Mouse (Mus musculus) cerebellum, postnatal 14 days (tissue): ENCODE results near the gene Taf6l.

Experiments used
- DNase-seq, 2 experiments: peaks; one replicate each; pipeline ENCODE4 v3.0.0; 2021; ENCODE audit warnings: mixed read lengths in 2 of 2

The Taf6l gene

GRCm38 (mm10) chr19:8786008-8786781 is at the start of gene Taf6l:
Taf6l (minus strand) TSS chr19:8786417.
- peak; percentile 90 to 92 for DNase-seq

- DNase-seq, result no peak
Observed at GRCm38 (mm10) chr19:8832971-8833370, 46.8 kb upstream of the Taf6l start.

GRCm38 (mm10) chr19:8831262-8831661 is 45.0 kb upstream of the Taf6l start:
- peak in 1 of 2 experiments; percentile 44 for DNase-seq

- DNase-seq, result peak in 1 of 2 experiments; percentile 47
Observed at GRCm38 (mm10) chr19:8830664-8831063, 44.4 kb upstream of the Taf6l start.

GRCm38 (mm10) chr19:8829660-8830059 is 43.4 kb upstream of the Taf6l start, which contains the start of gene AC129217.1:
AC129217.1 (plus strand) TSS chr19:8829773.
- DNase-seq, result no peak

GRCm38 (mm10) chr19:8822696-8823095 is 36.5 kb upstream of the Taf6l start:
- peak; percentile 79 for DNase-seq

GRCm38 (mm10) chr19:8821146-8821545 is 34.9 kb upstream of the Taf6l start:
- DNase-seq, result no peak

- DNase-seq, result no peak
Observed at GRCm38 (mm10) chr19:8820424-8820956, 34.3 kb upstream of the Taf6l start.

- DNase-seq, result peak; percentile 99
Observed at GRCm38 (mm10) chr19:8819596-8820423, 33.6 kb upstream of the Taf6l start, which contains the start of gene Hnrnpul2. Hnrnpul2 (plus strand) TSS chr19:8820010.

GRCm38 (mm10) chr19:8818801-8819595 is 32.8 kb upstream of the Taf6l start, which contains the start of gene Ttc9c:
Ttc9c (minus strand) TSS chr19:8819333.
- peak; percentile 95 to 97 for DNase-seq

GRCm38 (mm10) chr19:8818301-8818798 is 32.1 kb upstream of the Taf6l start:
- no peak for DNase-seq

- DNase-seq, result no peak
Observed at GRCm38 (mm10) chr19:8817001-8817400, 30.8 kb upstream of the Taf6l start.

GRCm38 (mm10) chr19:8815812-8816211 is 29.6 kb upstream of the Taf6l start:
- peak; percentile 54 to 62 for DNase-seq

GRCm38 (mm10) chr19:8806810-8807209 is 20.6 kb upstream of the Taf6l start:
- DNase-seq, result no peak

- no peak for DNase-seq
Observed at GRCm38 (mm10) chr19:8803879-8804660, 17.9 kb upstream of the Taf6l start.

GRCm38 (mm10) chr19:8803204-8803780 is 17.1 kb upstream of the Taf6l start:
- DNase-seq, result no peak

- peak; percentile 93 for DNase-seq
Observed at GRCm38 (mm10) chr19:8802130-8802821, 16.1 kb upstream of the Taf6l start, which contains the start of gene Zbtb3. Zbtb3 (plus strand) TSS chr19:8802555.

- DNase-seq, result no peak
Observed at GRCm38 (mm10) chr19:8798947-8799315, 12.7 kb upstream of the Taf6l start.

GRCm38 (mm10) chr19:8798264-8798946 is 12.2 kb upstream of the Taf6l start, which contains the start of gene Polr2g:
Polr2g (minus strand) TSS chr19:8798577.
- peak; percentile 90 for DNase-seq

GRCm38 (mm10) chr19:8790171-8790570 is 4.0 kb upstream of the Taf6l start:
- peak; percentile 59 to 64 for DNase-seq
